Mouse (Mus musculus) ovary, postnatal 10 days (tissue): ENCODE measurements at regions not wholly inside any gene's neighbourhood (a gene's known extent, or its start where the extent isn't known, plus 50 kb on each side); places are given as distances from the start of the nearest gene placed in this dataset.

Experiments
- DNase-seq: peaks from one replicate; pipeline ENCODE4 v3.0.0; 2022; ENCODE audit warnings: low spot score

DNA sequence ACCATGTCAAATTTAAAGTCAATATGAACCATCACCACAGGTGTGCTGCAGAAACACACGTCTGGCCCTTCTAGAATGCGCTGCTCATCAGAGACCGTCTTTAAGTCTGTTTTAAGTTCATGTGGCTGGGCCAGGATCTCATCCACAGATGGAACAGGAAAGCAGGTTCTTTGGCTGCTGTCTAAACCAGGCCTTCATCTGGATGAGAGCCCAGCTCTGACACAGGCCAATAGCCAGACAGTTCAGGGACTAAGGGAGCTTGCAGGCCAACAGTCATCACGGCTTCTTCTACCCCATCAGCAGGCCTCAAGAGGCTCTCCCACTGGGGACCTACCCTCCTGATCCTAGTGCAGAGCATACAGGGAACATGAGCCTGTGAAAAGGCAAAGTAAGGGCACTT lies 185.4 kb upstream of the Eci2 start:
- no peak for DNase-seq

DNA sequence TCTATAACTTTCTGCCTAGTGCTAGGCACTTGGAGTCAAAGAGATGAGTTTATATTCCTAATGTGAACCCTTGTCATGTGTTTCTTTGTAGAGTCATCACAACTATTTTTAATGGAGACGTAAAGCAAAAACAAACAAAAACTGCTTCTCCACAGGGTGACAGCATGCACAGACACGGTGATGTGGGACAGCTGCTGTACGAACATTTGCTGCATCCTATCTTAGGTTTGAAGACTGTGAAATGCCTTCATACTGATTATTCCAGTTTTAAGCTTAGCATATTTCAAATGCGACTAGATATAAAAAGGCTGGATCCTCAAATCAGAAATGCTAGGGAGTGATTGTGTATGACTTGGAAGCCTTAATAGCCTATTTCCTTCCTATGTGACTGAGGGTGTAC lies 187.3 kb upstream of the Eci2 start:
- no peak for DNase-seq

DNA sequence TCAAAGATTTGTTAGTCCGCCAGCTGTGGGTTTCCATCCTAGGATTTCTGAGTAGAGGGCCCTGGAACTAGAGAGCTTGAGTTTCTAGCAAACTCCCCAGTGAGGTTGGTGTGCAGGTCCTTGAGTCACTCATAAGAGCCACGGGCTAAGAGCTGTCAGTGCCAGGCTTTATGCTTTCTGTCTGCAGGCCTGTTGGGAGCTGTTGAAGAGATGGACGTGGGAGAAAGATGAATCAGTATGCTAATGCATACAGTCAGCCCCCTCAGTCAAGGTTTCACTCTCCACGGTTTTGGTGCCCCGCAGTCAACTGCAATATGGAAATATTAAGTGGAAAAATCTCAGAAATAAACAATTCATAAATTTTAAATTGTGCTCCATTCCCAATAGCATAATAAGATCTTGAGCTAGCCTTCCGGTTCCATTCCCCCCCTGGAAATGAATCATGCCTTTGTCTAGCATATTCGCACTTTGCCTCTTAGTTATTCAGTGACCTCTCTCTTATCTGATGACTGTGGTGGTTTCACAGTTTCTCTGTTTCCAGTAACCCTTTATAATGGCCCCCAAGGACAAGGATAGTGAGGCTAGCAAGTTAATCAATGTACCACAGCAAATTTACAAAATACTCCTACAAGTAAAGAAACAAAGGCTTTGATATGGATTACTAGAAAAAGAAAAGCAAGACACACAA lies 199.4 kb upstream of the Eci2 start:
- DNase-seq: no peak

DNA sequence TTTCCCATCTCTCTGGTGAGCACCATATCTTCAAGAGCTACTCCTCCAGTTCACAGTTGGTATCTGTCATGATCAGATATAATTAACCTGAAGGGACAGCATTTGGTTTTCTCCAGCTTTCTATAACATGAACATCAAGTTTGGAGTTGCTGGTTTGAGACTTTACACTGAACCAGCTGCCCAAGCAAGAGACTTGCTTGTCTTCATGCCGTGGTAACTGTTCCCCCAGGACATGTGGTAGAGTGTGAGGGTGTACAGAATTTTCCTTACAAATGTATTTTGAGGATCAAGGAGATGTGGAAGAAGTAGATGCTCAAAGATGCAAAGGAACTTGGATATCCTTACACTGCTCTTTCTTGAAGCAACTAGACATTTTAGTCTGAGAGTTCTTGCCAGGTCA lies 200.0 kb upstream of the Eci2 start:
- no peak for DNase-seq

DNA sequence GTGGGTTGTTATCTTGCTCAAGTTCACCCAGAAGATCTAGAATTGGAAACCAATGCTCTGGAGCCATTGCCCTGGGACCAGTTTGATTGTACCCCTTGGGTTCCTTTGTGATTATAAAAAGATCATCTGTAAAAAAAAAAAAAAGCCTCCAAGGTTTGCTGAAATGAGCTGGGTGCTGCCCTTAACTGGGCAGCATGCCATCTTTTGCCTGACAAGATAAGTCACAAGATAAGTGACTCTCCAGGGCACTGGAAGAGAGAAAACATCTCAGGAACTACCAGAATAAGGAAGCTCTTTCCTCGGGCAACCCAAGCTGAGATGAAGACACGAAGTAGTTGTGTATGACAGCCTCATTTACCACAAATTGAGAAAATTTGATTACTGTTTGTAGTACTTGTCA lies 202.7 kb upstream of the Eci2 start:
- no peak for DNase-seq

DNA sequence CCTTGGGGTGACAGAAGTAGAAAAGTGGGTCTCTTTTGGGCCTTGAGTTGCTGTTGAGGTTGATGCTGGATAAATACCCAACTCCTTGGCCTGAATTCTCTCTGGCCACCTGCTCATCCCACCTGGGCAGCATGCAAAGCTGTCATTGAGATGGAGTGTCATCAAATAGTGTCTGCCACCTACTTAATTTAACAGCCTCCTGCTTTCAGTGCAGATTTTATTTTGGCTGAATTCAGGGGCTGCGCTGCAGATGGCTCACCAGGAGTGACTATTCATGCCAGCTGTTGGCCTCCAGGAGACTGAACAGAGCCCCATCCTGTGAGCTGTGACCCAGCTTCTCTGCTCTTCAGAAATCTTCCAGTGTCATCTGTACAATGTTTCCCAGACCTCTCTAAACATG lies 206.7 kb upstream of the Eci2 start:
- DNase-seq: no peak

DNA sequence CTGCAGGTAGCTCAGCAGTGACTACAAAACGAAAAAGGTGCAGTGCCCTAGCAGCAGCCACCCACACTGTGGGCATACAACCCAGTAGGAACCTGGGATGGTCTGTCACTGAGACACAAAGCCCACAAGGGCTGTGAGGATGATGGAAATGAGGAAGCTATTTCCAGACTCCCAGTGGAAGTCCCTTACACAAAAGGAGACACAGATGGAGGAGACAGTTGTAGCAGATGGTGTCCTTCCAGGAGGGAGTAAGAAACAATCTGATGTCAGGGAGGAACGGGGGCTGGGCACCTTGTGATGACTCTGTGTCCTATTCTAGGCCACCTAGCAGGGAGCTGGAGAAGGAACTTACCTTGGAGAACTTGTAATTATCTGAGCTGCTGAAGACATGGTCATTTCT lies 214.5 kb upstream of the Eci2 start:
- DNase-seq: no peak

DNA sequence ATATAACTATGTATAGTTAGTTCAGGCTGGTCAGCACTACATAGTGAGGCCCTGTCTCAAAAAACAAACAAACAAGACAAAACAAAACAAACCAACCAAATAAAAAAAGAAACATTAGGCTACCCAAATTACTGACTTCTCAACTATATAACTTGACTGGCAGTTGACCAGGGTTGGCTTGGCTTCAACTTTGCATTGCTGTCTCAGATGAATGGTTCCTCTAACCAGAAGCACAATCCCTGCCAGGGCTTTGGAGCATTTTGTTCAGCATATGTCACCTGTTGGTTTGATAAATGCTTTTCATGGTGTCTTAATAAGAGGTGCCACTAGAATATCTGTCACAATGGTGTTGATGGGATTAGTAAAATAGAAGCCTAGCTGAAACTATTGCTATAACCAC lies 217.1 kb upstream of the Eci2 start:
- no peak for DNase-seq

DNA sequence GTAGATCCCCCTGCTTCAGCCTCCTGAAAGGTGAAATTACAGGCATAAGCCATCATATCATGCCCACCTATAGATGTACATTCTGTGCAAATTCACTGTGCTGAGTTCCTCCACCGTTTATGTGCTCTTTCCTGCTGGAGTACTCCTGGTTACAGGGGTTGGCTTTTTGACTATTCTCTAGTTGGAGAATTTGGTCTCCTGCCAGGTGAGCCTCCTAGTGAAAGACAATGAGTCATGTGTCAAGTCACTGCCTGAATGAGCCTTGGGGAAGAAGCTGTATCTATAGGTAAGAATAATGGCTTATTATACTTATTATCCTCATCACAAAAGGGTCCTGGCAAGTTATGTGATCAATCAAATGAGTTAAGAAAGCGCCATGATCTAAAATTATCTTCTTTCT lies 230.5 kb upstream of the Eci2 start:
- DNase-seq: no peak

DNA sequence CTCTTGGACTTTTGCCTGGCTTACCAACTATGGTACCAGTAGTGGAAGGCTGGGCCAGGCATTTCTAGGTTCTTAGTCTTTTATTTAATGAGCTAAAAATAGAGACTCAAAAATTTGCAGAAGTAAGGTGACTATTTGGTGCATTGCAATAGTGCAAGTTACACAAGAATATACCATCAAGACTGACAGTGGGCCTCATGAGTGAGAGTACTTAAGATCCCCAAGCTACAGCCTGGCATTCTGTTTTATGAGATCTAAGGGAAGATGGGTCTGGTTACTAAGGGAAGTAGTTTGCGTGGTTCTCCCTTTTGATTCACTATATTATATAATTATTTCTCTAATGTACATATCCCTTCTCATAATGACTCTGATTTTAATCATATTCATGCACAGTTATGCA lies 231.8 kb upstream of the Eci2 start:
- no peak for DNase-seq

DNA sequence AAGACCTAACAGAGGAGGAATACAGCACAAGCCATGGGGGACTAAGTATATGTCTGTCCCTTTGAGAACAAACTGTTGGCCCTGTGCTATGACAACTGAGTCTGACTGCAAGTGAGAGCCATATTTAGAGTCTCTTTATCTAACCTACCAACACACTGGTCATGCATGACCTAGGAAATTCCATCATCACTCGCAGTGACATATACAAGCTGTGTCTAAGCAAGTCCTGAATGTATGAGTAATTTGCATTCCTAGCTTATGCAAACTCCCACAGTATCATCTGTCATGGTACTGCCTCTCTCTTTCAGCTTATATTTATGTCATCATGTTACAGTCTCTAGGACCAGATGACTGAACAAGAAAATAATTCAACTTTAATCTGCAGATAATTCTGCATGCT lies 257.1 kb upstream of the Eci2 start:
- no peak for DNase-seq

DNA sequence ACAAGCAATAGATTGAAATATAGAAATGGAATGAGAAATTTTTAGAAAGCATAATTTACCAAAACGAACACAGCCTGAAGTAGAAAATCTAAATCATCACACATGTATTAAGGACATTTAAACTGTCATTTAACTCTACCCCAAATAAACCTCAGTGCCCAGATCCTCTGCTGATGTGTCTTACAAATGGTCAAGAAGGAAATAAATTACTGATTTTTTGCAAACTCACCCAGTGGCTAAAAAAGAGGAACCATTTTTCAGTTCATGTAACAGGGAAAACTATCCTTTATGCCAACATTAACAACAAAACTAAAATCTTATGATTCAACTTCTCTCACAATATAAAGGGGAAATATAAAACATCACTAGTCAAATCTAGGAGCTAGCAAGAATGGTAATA lies 275.2 kb upstream of the Eci2 start:
- DNase-seq: no peak

DNA sequence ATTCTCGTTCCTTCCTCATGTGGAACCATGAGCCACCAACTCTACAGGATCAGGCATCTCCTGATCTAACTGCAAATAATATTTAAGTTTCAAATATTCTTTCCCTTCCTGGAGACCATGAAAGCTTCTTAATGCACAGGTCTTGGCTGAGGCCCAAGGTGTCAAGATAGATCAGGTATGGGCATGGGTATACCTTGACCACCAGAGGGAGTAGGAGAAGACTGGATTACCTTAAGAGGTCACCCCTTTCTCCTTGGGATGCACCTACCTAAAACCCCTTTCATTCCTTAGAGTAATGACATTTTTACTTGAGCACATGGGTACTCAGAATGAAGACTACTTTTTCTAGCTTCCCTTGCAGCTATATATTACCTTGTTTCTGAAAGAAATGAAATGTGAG lies 289.9 kb upstream of the Eci2 start:
- DNase-seq: no peak

DNA sequence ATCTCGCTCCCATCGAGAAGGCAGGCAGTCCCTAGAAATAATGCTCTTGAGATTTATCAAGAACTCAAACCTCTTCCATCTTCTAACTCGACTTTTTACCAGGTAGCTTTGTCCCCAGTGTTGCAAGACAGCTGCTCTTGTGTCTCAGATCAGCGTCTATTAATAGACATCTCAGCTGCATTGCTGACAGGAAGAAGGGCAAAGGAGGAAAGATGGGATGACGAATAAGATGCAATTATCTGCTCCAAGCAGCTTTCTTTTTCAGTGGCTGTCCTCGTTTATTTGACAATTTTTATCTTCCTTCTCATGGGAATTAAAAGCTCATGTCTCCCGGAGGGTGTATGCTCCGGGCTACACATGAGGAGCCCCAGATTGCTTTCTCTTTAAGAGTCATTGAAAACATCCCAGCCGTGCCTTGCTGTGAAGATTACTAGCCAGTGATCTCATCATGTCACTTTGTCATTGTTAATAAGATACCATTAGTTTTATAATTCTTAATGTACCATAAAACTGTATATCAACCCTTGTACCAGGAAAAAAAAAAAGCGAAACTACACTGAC lies 299.9 kb upstream of the Eci2 start:
- no peak for DNase-seq

DNA sequence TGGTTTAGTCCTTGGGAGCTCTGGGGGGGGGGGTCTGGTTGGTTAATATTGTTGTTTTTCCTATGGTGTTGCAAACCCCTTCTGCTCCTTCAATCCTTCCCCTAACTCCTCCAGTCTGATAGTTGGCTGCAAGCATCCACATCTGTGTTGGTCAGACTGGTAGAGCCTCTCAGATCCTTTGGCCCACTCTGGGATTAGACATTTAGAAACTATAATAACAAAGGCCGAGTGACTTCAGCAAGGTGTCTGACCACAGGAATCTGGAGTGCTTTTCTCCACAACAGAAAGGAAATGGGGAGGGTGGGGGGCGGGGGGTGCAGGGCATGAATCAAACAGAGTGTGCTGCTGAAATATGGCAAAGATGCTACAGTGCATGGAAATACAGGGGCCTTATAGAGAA lies 301.4 kb upstream of the Eci2 start:
- no peak for DNase-seq

DNA sequence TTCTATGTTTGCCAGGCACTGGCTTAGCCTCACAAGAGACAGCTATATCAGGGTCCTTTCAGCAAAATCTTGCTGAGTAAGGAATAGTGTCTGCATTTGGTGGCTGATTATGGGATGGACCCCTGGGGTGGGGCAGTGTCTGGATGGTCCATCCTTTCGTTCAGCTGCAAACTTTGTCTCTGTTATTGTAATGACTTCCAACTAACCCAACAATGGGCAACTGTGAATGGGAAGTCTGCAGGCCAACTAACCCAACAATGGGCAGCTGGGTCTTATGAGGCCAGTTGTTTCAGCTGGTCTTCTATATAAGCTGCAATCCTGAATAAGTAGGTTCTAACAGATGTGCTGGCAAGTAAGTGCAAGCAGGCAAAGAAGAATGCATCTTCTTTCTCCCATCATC lies 304.0 kb upstream of the Eci2 start:
- no peak for DNase-seq

DNA sequence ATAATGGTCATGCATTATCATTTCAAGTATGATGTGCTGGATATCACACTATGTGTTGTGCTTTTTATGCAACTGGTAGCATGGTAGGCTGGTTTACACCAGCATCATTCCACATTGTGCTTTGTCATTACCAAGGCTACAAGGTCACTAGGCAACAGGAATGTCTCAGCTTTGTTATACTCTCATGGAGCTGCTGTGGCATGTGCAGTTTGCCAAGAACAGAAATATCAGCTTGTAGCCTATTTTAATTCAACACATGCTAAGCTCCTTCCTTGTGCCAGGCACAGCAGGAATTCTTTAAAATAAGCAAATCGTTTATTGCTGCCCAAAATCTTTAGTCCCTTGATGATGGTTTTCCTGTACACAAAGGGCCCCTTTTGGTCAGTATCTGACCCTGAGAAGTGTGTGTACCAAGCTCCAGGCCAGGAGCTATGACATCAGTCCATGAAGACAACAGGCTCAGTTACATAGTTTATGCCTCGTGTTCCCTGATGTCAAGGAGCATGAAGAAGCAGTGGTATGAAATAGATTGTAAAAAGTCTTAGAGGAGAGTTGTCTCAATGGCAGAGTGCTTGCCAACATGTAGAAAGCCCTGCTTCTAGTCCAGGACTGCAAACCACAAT lies 314.0 kb upstream of the Cdyl start:
- no peak for DNase-seq

DNA sequence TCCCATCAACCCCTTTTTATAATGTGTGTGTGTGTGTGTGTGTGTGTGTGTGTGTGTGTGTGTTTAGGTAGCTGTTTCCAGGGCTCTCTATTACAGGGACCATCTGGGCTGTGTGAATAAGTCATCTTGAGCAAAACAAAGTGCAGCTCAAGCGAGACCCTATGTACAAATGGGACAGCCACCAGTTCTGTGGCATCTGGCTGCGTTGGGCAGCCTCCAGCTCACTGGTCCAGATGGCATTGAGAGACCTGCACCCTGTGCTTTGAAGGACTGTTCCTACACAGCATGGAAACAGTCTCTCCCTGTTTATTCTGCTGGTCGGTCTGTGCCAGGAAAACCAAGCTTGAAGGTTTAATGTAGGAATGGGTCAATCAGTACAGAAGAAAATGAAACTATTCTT lies 311.4 kb upstream of the Cdyl start:
- no peak for DNase-seq

DNA sequence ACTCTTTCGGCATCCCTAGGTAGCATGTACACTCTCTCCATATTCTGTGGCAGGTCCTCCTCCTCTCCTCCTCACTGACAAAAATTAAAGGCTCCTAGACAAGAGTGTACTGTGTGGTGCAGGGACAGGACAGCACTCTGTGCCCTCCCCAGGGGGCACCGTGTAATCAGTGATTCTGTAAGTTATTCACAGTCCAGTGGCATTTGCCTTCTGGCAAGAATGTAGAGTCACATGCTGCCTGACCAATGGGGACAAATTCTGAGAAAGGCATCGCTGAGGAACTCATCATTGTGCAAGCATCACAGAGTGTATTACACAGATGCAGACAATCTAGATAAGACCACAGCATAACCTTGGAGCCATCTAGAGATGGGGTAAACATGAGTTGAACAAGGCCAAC lies 300.3 kb upstream of the Cdyl start:
- no peak for DNase-seq

DNA sequence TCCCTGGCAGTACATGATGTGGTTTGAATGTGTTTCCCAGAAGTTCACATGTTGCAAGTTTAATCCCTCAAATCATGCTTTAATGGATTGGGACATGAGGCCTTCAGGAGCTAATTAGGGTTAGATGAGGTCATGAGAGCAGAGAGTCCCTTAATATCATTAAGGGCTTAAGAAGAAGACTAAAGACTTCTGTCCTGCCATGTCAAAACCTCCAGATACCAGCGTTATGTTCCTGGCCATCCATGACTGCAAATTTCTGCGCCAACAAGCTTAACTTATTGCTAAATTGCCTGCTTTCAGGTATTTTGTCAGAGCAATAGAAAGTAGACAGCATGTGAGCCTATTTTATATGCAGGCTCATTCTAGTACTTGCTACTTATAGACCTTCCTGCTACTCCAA lies 282.1 kb upstream of the Cdyl start:
- no peak for DNase-seq

DNA sequence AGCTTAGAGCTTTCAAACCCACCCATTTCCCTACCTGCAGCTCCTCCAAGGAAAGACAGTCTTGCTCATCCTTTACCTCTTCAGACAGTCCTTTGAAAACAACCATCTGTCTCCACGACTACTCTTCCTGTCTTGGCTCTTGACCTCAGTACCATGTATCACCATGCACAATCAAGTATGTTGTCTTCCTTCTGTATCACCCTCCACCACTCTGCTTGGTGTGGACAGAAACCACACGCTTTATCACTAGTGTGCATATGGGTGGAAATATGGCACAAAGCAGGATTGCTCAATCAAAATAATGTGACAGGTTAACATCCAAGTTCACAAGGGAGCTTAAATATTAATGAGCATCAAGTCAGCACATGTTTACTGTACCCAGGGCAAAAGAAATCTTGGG lies 280.1 kb upstream of the Cdyl start:
- no peak for DNase-seq

DNA sequence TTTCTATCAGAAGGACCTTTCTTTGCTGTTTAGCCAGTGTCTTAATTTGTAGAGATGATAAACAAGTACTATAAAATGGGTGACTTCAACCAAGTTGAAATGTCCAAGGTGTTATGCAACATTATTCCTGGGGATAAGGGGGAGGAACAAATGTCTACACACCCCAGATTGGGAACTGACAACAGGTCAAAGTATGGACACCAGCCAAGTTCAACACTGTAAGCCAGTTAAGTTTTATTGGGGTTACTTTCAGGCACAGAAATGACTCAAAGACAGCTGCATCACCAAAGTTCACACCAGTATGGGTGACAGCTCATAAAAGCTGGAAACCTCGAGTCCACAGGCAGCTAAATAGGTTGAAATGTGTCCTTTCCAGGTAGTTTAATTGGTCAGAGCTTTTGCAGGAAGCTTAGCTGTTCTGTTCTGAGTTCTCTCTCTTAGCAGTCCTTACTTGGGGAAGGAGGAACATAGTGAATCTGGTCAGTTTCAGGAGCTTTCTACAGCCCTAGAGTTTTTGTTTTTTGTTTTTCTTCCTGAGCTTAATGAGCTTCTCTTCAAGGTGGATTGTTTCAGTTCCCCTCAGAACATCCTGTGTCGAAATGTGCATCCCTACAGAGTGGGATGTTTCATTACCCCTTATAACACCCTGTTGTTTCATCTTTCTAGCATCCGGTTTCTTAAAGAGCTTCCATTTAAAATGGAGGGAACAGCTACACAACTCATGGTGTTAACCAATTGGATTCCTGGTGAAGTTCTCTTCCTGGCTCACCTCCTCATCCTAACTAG lies 279.2 kb upstream of the Cdyl start:
- DNase-seq: no peak

DNA sequence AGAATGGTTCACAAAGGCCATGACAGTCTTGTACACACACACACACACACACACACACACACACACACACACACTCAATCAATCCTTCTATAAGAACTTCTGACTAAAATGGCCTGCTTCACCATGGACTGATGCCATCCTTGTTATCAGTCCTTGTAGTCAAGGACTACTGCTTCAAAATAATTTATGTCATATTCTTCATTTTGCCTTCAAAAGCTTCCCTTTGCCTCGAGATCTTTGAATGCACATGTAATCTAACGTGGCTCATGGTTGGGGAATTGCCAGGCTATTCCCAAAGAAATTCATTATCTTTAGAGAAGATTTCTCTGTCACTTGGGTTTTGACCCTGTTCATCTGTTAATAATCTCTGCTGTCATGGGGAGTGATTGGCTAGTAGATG lies 278.0 kb upstream of the Cdyl start:
- DNase-seq: no peak
